In genomic region chr14:80249882-80250281, GRCm38 (mm10) we compare ENCODE assay signal across 17 mouse cellular contexts.
"Had no signal": no experiment of that assay in that cellular context is flagged by ENCODE, and none has a peak within 500 bp of the region (broad histone marks: within the 10 kb centered on the region; RNA-seq: fewer than 3 reads in every experiment).

No protein-coding gene starts in this region.

- H3K27me3 ChIP-seq: limb, embryonic 12.5 days; liver, embryonic 13.5 days; lung, embryonic 15.5 days; megakaryocyte, embryonic 14.5 days; midbrain, embryonic 15.5 days; neural tube, embryonic 12.5 days had no signal

- H3K4me2 ChIP-seq: limb, embryonic 12.5 days; liver, embryonic 13.5 days; lung, embryonic 15.5 days; midbrain, embryonic 11.5 days; midbrain, embryonic 15.5 days; neural tube, embryonic 12.5 days had no signal

- H3K9me3 ChIP-seq: limb, embryonic 12.5 days; liver, embryonic 13.5 days; lung, embryonic 15.5 days; midbrain, embryonic 15.5 days; neural tube, embryonic 12.5 days had no signal

- ATAC-seq: liver, postnatal 0 days; midbrain, embryonic 15.5 days had no signal

- H3K4me1 ChIP-seq: limb, embryonic 12.5 days; liver, embryonic 13.5 days; lung, embryonic 15.5 days; megakaryocyte, embryonic 14.5 days; midbrain, embryonic 15.5 days; neural tube, embryonic 12.5 days had no signal

- H3K4me3 ChIP-seq: limb, embryonic 12.5 days; liver, embryonic 13.5 days; lung, embryonic 15.5 days; megakaryocyte, embryonic 14.5 days; midbrain, embryonic 15.5 days; neural tube, embryonic 12.5 days had no signal

- H3K36me3 ChIP-seq: limb, embryonic 12.5 days; liver, embryonic 13.5 days; lung, embryonic 15.5 days; midbrain, embryonic 15.5 days; neural tube, embryonic 12.5 days had no signal

- H3K27ac ChIP-seq: limb, embryonic 12.5 days; liver, embryonic 13.5 days; lung, embryonic 15.5 days; macrophage; midbrain, embryonic 15.5 days; neural tube, embryonic 12.5 days had no signal

- DNase-seq: kidney, adult 18-20 months; kidney, postnatal 10 days; kidney, postnatal 4 days; liver; liver, embryonic 13.5 days; liver, postnatal 0 days; lung, postnatal 14 days; retina, postnatal 1 day; right cerebral cortex, postnatal 25 days; thymus, postnatal 36 days had no signal

- H3K9ac ChIP-seq: limb, embryonic 12.5 days; liver, embryonic 13.5 days; liver, postnatal 0 days; lung, embryonic 15.5 days; midbrain, embryonic 15.5 days; neural tube, embryonic 12.5 days had no signal
